Mouse (Mus musculus) liver, adult 2 months (tissue): Measurements from ENCODE around the gene Ralb.

Experiments
- CTCF ChIP-seq: fragments of 200-500 bp; IDR thresholded peaks from 2 replicates; pipeline ENCODE4 v1.5.1; 2011; ENCODE audit warnings: low read depth, low read length, control low read depth
- POLR2A ChIP-seq: fragments of 200-500 bp; IDR thresholded peaks from 2 replicates; pipeline ENCODE4 v1.6.1; 2011; ENCODE audit warnings: low read length, control low read depth; ENCODE audit not compliant: insufficient read depth; ENCODE audit errors: extremely low read depth

GRCm38 (mm10) chr1:119487917-119488590, 16.5 kb downstream of the Ralb start:
- TF ChIP-seq CTCF (no peak), POLR2A (no peak)
